Mouse (Mus musculus) liver, postnatal 0 days (tissue): ENCODE measurements around the gene B3gat2.

Experiments
- CTCF ChIP-seq: sonication (generic); IDR thresholded peaks from 2 replicates; pipeline ENCODE4 v1.5.1; 2016; ENCODE audit warnings: antibody characterized with exemption, low read depth
- EP300 ChIP-seq: IDR thresholded peaks from 2 replicates; pipeline ENCODE4 v1.6.1; 2016; ENCODE audit warnings: antibody characterized with exemption, low read depth, mild to moderate bottlenecking

GRCm38 (mm10) chr1:23860944-23861343, 99.4 kb downstream of the B3gat2 start:
- TF ChIP-seq CTCF (no peak), EP300 (no peak)
